Mouse (Mus musculus) layer of hippocampus, adult 2 months (tissue): ENCODE measurements around the gene Acsf2. TPM values are rescaled to one million over a fixed set of nuclear protein-coding genes. Genes with fewer than 3 reads are reported as not detected.
"Not testable (repeated sequence)": the region's sequence is repeated elsewhere in the genome, so short reads cannot be mapped to it uniquely, and the experiment has no call there.

Source experiments
- DNase-seq, 2 experiments: peaks; one replicate each; pipeline ENCODE4 v3.0.0; 2022; ENCODE audit warnings: low spot score in 2 of 2
- H3K27ac ChIP-seq: fragments of 200-600 bp; 2 replicates; pipeline ENCODE4 v1.8.1; 2022
- H3K4me3 ChIP-seq: fragments of 200-600 bp; 2 replicates; pipeline ENCODE4 v1.8.1; 2022; ENCODE audit warnings: mild to moderate bottlenecking
- CTCF ChIP-seq: fragments of 200-600 bp; conservative IDR thresholded peaks from 2 replicates; pipeline ENCODE4 v1.8.1; 2022; ENCODE audit warnings: antibody characterized with exemption, mild to moderate bottlenecking, moderate library complexity
- long read RNA-seq, 2 experiments: library from polyadenylated mRNA; stranded (forward); transcript quantifications; one replicate each; pipeline ENCODE4 v2.0.0; 2021; ENCODE audit warnings: borderline mapping rate in 2 of 2
- total RNA-seq, 2 experiments: library from RNA; stranded (reverse); gene quantifications; 2 replicates each; pipeline ENCODE4 v1.2.3; 2021

The Acsf2 gene
- 10 to 100 TPM; 18.7 to 19.5 TPM for total RNA-seq
- long read RNA-seq, experiment 1, transcript Acsf2-201 (16 exons, 3,154 nt), result major isoform, 5 of 12 reads
- long read RNA-seq, experiment 1, partial matches to known transcripts, result 7 of 12 reads
- long read RNA-seq, experiment 1, other reads (novel, unspliced or antisense), result 0 of 12 reads
- long read RNA-seq, experiment 2, partial matches to known transcripts, result 12 of 20 reads
- long read RNA-seq, experiment 2, other reads (novel, unspliced or antisense), result 4 of 20 reads

DNA sequence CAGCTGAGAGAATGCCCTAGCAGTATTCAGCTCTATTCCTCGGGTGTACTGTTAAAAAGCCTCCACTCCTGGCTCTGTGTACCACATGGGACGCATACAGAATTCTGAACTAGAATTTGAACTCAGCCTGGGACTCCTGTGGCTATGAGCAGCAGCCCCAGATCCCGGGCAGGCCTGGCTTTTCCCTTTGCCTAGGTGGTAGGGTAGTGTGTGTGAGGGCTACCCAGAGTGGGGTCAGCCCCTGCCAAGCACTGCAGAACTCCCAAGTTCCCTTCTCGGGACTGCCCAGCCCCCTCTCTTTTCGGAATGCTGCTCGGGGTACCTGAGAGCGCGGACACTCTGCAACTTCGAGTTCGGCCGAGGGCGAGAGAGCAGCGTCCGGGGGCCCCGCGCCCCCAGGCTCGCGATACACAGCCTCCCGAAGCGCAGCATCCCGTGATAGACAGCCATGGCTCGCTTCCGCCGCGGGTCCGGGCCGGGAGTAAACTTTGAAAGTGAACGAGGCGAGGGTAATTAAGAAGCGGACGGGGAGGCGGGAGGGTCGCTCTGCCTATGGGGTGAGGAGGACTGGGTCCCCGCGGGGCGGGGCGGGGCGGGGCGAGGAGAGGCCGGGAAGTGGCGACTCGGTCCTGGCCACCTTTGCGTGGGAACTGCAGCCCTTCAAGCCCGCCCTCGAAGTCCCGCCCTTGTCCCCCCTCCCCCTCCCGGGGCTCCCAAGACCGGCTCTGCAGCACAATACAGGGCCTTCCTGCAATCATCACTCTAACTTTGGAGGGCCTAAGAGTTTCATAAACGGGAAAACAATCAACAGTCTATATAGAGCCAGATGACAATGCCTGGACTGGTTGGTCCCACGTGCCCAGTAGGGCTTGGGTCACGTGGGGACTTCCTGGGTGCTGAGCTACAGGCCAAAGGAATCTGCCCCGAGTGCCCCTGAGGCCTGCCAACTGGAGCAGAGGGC is at the start of gene Acsf2:
Gene Acsf2 (minus strand): TSS at position 551 of the 961 bp plus-strand sequence.
- TF ChIP-seq CTCF, result no peak
- peak within 1 kb of the TSS; percentile 65 for H3K27ac ChIP-seq
- H3K4me3 ChIP-seq, result peak within 1 kb of the TSS; percentile 52
- peak; percentile 19 to 34 for DNase-seq

DNA sequence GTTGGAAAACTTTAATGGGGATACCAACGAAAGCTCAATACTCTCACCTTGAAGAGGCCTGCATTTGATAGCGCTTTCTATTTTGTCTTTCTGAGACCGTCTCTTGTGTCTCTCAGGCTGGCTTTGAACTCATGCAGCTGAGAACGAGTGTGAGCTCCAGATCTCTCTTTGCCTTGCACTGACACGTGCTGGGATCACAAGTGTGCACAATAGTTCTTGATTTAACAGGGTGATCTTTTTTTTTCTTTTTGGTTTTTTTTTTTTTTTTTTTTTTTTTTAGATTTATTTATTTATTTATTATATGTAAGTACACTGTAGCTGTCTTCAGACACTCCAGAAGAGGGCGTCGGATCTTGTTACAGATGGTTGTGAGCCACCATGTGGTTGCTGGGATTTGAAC is 49.6 kb upstream of the Acsf2 start:
- not testable (repeated sequence) for DNase-seq, H3K4me3 ChIP-seq, H3K27ac ChIP-seq

DNA sequence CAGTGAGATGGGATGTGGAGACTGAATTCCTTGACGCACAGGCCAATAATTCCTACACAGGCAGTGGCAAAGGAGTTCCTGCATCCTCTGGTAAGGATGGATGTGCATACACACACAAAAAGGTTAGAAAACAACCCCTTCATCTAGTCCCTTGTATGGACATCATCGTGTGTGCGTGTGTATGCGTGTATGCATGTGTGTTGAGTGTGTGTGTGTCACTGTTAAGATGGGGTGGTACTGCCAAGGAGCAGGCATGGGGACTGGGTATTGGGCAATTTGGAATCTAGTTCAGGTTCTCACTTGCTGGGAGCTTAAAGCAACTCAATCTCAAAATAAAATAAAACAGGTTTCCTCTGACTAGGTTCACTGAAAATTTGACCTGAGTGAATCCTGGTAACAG is 44.8 kb upstream of the Acsf2 start:
- no peak overlapping the region for H3K27ac ChIP-seq
- TF ChIP-seq CTCF, result no peak
- no peak for DNase-seq
- H3K4me3 ChIP-seq, result no peak overlapping the region

DNA sequence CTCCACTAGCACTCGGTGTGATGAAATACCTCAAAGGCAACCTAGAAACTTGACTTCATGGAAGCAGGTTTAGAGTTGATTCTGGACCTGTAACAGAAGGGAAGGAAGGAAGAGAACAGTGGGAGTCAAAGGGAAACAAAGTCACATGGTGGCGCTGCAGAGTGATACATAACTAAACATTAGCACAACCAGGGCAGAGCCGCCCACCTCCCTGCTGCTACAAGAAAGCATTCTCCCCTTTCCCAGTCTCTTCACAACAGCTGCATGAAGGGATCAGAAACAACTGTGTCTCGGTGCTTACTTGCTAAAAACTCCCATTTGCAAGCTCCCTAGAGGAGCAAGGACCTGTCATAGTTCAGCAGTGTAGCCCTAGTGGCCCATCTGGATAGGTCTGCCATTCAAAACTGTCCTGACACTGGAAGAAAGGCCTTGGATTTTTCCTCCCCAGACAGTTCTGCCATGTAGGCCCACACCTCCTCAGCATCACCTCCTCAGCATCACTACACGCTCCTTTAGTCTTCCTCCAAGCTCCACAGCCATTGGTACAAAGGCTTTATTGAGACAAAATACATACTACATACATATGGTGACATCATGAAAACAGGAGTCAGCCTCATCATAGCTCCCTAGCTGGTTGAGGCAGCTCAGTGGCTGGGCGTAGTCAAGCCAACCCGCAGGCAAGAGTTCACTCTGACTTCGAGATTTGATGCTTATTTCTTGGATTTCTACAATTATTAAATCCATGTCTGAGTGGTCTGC is 43.0 kb upstream of the Acsf2 start:
- Histone ChIP-seq H3K27ac (no peak overlapping the region), H3K4me3 (no peak overlapping the region)
- TF ChIP-seq CTCF, result no peak; the same call in 1 of the 2 replicates
- DNase-seq, result peak; percentile 43 to 53

DNA sequence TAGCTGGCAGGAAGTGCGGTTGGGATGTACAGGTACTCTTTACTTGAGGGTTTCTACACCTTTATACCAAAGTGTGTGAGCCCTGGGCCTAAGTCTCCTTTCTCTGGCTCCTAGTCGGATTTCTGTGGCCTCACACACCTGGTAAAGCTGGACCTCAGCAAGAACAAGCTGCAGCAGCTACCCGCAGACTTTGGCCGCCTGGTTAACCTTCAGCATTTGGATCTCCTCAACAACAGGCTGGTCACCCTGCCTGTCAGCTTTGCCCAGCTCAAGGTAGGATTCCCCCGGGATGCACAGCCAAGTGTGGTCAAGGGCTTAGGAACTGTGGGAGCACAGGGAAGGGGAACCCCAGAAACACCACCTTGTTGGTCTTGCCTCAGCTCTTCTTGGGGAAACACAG is 32.8 kb upstream of the Acsf2 start:
- Histone ChIP-seq H3K27ac (no peak overlapping the region), H3K4me3 (no peak overlapping the region)
- no peak for DNase-seq
- no peak for TF ChIP-seq CTCF

DNA sequence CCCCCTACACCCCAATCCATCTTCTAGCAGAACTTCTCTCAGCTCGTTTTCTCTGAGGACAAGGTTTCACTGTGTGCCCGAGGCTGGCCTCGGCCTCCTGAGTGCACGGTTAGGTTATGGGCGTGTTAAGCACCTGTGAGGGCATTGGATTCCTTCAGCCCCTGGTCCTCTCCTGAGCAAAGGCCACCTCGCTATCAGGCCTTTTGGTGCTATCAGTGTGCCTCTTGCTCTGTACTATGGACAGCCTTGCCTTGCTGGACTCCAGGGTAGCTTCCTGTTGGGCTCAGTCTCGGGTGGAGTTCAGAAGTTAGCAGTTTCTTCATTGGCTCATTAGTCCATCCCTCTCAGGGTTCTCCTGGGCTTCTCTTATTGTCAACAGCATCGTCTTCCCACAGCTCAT is 31.3 kb upstream of the Acsf2 start:
- H3K4me3 ChIP-seq, result no peak overlapping the region
- no peak for TF ChIP-seq CTCF
- no peak for DNase-seq
- no peak overlapping the region for H3K27ac ChIP-seq

DNA sequence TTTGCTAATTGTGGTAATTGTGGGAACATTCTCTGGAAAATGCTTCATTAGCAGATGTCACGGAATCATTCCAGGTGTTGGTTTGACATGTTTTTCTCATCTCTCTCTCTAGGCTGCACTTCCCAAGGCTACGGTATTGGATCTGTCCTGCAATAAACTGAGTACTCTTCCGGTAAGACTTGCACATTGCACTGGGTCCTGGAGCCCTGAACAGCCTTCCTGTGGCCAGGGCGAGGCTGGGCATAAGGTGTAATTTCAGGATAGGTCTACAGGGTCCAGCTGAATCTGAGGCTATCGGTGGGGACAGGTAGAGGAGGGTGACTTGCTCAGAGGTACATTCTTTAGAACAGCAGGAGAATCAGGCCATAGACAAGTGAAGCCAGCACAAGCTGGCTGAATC is 30.3 kb upstream of the Acsf2 start:
- H3K27ac ChIP-seq, result no peak overlapping the region
- no peak for TF ChIP-seq CTCF
- no peak overlapping the region for H3K4me3 ChIP-seq
- DNase-seq, result no peak

DNA sequence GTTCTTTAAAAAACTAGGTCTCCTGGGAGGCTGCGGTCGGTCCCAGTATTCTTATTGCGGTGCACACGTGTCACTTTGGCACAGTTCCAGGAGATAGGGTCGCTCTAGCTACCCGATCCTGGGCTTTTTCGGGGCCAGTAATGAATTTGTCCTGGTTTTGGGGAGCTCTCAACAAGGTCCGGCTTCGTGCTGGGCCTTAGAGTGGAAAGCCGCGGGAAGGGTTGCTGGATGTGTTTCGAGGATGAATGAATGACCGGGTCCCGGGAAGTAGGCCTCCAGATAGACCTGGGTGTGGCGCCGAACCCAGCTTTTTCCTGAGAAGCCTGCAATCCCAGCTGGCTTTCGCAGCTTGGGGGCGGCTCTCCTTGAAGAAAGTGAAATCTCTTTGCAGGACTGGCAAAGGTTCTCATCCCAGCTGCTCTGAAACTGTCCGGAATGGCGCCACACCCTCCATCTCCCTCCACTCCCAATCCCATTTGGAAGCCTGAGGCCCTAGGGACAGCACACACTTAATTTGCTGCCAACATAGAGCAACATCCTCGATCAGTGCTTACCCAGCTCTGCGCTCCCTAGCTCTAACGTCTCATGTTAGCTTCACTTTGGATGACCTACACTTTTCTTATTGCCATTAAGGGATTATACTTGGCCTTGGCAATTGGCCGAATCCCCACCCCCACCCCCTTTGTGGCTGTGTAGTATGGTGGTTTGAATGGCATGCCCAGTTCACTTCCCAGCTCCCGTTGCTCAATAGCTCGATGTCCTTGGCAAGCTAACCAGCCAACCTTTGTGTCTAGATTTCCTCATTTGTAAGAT is 28.7 kb upstream of the Acsf2 start:
- DNase-seq, result no peak
- H3K4me3 ChIP-seq, result peak overlapping the region; percentile 99
- peak overlapping the region; percentile 91 for H3K27ac ChIP-seq
- TF ChIP-seq CTCF, result no peak

DNA sequence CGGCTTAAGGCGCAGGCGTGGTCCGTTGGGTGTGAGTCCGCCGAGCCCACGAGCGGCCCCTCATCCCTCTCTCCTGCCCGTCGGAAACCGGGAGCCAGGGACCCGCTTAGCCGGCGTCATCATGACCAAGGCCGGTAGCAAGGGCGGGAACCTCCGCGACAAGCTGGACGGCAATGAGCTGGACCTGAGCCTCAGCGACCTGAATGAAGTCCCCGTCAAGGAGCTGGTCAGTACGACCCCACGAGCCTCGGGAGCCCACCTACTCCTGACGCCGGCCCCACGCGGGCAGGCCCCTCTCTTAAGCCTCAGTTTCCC is 28.2 kb upstream of the Acsf2 start:
- Histone ChIP-seq H3K27ac (peak overlapping the region; percentile 91), H3K4me3 (peak overlapping the region; percentile 99)
- no peak for TF ChIP-seq CTCF
- DNase-seq, result no peak

DNA sequence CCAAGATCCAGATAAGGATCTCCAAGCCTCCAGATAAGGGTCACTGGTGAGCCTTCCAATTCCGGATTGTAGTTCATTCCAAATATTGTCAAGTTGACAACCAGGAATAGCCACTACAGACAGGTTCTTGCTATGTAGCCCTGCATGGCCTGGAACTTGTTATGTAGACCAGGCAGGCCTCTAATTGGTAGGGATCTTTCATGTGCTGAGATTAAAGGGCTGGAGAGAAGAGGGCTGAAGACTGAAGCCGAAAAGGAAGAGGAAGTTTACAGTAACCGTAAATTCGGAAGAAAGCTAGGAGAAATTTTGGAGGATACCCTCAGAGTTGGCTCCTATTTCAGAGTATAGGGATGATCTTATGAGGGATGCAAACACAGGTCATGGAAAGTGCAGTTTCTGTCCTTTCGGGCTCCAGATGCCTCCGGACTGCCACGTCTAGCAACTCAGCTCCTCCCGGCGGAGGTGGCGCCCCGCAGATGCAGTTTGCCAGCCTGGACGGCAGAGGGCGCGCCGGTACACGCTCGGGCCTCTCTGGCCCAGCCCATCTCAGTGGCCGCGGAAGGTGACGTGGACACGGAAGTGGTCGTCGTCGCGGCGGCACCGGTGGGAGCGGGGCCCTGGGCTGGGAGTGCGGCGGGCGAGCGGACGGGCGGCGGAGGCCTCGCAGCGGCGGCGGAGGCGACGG is 27.7 kb upstream of the Acsf2 start, which contains the start of gene Lrrc59:
Gene Lrrc59 (plus strand): TSS at position 569 of the 685 bp plus-strand sequence.
- peak; percentile 93 to 96 for DNase-seq
- TF ChIP-seq CTCF, result peak; percentile 99
- Histone ChIP-seq H3K4me3 (peak within 1 kb of the TSS; percentile 99), H3K27ac (peak within 1 kb of the TSS; percentile 91)

DNA sequence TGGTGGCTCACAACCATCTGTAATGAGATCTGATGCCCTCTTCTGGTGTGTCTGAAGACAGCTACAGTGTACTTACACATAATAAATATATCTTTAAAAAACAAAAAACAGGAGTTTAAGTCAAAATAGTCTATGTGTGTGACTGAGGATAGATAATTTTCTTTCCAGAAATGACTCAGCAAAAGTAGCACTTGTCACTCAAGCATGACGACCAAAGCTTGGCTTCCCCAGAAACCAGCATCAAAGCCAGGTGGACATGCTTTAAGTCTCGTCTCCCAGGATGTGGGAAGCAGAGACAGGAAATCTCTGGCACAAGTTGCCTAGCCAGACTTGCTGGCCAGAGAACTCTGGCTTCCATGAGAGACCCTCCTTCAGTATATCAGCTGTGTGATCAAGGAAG is 20.5 kb upstream of the Acsf2 start:
- TF ChIP-seq CTCF, result no peak
- no peak overlapping the region for H3K4me3 ChIP-seq
- H3K27ac ChIP-seq, result no peak overlapping the region
- no peak for DNase-seq

DNA sequence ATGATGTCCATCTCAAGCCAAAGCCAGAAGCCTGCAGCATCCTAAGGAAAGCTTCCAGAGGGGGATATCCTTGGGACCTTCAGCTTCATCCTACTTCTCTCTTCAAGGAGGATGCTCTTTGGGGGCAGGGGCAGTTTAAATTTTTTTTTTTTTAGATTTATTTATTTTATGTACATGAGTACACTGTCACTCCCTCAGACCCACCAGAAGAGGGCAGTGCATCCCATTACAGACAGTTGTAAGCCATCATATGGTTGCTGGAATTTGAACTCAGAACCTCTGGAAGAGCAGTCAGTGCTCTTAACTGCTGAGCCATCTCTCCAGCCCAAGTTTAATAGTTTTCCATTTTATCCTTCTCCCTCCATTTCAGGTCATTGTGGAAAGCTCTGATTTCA is 19.8 kb upstream of the Acsf2 start:
- TF ChIP-seq CTCF, result peak; percentile 59
- no peak for DNase-seq
- no peak overlapping the region for H3K4me3 ChIP-seq
- no peak overlapping the region for H3K27ac ChIP-seq
